Mouse (Mus musculus) adrenal gland, postnatal 14 days (tissue): ENCODE measurements around the gene Nhs. TPM values are rescaled to one million over a fixed set of nuclear protein-coding genes. Genes with fewer than 3 reads are reported as not detected.

Source experiments
- DNase-seq: peaks from one replicate; pipeline ENCODE4 v3.0.0; 2021; ENCODE audit warnings: mixed read lengths
- total RNA-seq: library from RNA; stranded (reverse); gene quantifications from 2 replicates; pipeline ENCODE4 v1.2.3, GENCODE M21; 2021

Gene Nhs
- total RNA-seq, 1 experiment from 2014 or later: 1.3 TPM

DNA sequence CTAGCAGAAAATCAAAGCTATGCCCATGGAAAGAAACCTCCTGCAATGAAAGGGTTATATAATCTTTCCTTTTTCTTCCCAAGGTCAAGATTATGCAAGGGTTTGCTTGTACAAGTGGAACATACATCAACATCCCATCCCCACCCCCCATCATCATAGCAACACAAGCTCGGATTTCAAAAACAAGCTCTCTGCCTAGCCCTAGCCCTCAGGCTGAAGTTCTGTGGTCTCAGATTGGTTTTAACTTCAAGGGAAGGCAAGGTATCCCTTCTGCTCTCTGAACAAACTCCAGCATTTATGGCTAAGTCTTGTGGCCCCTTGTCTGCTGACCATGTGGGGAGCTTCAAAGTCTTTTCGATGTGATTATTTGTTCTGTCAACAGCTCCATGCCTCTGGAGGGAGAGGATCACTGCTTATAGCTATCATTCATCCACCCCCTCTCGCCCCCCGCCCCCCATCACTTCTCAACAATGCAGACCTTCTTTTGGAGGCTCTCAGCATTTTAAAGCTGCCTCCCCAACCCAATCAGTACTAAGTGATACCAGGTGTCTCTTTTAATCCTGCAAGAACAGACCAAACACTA is 216.3 kb downstream of the Nhs start:
- no peak for DNase-seq

DNA sequence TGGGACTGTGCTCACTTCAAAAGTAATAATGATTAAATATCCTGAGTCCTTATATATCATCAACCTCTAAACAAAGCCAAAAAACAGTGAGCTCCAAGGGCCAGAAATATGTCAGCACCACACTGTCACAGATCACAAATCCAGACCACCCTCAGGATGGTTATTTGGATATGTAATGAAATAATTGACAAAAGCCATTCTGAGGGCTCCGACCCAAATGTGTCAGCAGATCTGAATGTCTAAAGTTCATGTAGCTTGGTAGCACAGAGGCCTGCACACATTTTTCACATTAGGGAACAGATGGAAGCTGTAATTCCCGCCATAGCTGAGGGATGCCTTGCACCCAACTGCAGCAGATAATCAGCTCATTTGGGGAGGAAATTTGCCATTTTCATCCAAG is 218.8 kb downstream of the Nhs start:
- no peak for DNase-seq

DNA sequence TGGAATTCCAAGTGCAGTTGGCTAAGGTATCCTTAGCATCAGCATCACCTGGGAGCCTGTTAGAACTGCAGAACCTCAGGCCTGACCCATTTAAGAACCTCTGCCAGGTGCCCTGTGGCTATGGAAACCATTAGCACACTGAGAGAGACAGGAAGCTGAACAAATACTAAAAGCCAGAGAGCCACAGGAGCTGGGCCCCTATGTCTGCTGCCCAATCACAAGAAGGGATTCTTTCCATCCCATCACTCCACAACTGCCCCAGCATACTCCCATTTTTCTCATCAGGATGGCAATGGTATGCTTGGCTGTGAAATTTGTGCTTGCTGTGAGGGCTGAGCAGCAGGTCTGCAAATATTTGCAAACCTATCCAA is 232.9 kb downstream of the Nhs start:
- DNase-seq: no peak

DNA sequence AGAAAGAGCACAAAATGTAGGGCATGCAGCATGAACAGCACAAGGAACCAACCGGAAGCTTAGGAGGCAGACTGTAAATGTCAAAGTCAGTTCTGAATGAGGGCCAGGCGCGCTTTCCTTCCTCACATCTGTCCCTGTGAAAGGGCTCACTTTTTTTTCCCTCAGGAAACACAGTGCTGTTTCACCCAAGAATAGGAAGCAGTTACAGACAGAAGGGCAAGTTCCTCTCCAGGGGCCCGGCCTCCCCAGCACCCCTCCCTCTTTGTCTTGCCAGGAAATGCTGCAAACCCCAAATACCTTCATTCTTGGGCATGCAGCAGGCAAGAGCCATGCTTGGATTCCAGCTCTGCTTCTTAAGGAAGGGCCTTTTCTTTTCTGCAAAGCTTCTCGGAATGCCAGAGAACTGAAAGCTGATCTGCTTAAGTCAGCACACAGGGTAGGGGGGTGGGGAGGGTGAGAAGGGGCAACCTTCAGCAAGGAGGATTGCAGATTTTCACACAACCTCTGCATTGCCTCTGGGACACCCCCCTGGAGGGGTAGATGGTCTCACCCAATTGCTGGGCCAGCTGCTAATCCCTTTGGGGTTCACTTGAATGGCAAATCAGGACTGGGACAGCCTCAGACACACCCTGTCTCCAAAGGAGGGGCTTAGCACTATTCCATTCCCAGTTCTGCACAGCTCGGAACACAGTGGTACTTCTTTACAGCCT is 233.4 kb downstream of the Nhs start:
- DNase-seq: no peak

DNA sequence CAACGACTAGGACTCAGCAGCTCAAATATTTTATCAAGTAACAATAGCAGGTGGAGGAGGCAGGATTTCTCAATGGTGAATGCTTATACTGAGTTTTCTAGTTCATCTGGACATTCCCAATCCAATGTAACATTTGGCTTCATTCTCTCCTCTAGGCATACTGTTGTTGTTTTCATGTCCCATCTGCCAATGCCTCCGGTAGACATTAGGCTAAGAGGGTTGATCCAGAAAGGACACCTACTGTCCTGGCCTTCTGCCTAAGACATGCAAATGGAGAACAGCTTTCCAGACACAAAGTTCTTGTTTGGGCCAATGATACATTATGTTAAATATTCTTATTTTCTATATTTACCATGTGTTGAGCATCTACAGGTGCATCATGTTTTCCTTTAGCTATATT is 236.9 kb downstream of the Nhs start:
- no peak for DNase-seq

DNA sequence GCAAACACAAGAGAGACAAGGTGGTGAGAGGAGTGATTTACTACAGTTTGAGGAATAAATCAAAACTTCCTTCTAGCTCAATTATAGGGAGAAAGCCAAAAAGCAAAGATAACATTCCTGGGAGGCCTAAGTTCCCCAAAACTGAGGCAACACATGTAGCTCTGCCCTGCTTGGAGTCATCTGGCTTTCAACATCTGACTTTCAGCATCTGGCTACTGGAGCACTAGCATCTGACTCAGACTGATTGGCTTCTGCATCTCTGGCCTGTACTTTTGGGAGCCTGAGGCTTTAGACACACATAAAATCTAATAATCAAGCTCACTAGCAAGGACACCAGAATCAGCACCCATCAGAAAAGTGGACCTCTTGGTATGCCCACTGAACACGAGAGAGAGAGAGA is 237.9 kb downstream of the Nhs start:
- DNase-seq: no peak

DNA sequence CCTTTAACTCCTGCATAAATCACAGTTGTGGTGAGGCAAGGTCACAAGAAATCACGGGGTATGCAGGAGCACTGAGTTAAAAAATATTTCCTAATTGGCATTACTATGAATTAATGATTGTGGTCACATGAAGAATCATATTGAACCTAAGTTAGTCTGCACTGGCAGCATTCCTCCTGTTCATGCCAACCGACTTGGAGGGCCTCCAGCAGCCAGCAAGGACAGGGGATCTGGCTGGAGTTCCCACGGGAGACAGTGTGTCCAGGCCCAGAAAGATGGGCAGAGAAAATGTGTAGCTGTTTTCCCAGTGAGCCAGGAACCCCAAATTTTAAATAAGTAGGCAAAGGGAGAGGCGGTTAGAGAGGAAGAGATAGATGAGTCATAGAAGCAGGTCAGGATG is 249.6 kb downstream of the Nhs start:
- peak; percentile 24 for DNase-seq

DNA sequence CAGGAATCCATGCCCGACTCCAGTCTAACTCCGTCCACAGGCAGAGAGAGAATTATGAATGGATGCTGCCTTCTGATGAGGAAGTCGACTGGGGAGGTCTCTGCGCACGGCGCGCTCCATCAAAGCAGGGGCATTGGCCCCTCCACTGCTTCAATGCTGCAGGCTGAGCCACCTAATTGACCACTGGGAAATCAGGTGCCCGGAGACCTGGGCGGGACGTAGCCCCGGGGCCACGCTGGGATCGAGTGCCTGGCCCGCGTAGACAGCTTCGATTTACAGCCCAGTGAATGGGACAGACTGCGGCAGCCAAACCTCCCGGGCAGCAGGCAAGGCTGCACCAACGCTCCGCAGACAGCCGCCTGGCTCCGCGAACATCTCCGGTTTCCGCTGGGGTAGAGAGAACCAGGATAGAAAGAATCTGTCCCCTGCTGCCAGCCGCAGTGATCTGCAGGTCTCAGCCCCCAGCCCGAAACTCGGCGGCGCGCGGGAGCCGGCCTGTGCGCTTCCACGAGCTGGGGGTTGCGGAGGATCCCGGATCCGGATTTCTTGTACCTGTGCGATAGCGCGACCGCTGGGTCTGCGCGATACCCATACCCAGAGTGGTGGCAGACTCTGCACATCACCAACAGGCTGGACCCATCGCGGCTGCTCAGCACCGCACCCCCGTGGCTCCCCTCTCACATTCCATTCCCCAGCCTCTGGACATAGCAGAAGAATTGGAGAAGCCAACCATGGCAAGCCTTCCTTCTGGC is 250.7 kb downstream of the Nhs start:
- DNase-seq: peak; percentile 14

DNA sequence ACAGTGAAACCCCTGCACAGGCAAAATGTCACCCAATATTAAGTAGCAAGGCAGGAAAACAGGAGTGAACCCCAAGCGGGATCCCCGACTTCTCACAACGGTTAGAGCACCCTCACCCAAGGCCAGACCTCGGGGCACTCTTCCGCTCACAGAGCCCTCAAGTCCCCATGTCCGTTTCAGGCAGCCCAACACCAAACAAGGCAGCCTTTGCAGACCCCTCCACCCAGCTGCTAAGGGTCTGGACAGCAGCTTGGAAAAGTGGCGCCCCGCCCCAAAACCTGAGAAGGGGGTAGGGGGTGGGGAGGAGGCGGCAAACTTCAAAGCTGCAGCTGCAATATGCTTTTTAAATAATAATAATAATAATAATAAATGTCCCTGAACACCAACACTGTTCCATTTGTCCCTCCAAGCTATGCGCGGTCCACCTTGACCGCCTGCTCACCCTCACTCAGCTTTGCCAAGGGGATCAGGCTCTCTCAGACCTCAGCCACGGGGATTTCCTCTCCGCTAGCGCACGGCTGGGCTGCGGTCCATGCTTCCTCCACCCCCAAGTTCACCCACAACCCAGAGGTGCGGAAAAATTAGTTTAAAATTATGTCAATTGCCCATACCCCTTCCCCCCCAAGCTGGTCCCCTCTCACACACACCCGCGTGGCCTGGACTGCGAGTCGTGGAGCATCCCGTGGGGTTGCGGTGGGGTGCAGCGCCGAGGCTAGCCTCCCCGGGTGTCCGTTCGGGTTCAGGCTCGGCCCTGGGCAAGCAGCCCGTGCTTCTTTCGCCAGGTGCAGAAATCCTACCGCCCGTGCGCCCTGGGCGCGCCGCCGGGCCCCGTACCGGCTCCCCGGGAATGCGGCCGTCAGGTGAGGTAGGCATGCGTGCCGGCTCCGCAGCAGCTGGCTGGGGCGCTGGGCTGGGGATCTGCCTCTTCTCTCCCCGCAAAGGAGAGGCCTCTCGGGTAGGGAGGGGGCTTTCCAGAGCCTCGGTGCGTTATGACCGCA is 251.6 kb downstream of the Nhs start:
- no peak for DNase-seq

DNA sequence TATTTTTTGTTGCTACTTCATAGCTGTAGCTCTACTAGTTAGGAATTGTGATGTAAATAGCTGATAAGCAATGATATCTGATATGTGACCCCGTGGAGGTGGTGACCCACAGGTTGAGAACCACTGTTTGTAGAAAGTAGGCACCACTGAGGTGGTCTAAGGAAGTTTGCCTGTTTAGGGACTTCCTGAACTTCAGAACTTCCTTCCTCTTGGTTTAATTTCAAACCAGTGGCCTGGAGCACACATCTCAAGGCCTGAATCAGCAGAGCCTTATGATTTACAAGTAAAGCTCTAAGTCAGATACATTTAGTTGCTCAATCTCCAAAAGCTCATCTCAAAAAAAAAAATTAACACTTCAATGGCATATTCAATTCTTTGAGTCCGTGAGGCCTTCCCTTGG is 265.1 kb downstream of the Nhs start:
- no peak for DNase-seq

DNA sequence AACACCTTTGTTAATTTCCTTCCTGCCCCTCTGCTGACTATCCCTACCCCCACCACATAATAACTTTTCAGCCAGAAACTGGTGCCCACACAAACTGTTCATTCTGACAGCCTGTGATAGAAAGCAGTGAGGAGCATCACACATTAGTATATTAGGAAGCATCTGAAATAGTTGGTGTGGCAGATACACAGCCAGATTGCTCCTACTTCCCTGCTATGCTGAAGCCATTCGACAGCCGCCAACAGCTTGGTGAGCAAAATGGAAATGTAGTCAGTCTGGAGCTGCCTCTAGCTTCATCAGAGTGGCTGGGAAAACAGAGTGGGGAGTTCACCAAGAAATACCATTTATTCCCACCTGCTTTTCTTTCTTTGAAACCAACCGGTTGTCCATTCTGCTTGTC is 275.9 kb downstream of the Nhs start:
- DNase-seq: no peak

DNA sequence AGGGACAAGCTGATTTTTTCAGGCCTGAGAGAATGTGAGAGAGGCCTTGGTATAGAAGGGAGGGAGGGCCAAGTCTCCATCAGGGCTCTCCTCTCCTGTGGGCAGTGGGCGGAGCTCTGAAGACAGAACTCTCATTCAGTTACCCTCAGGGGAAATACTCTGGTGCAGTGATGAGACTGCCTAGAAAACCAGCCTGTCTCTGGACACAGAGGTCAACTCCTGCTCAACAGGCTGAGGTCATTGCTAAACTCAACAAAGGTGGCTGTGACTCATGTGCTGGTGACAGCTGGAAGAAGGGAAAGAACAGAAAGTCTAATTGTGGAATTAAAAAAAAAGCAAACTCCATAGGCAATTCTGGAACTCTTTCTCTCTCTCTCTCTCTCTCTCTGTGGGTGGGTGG is 282.4 kb downstream of the Nhs start:
- no peak for DNase-seq

DNA sequence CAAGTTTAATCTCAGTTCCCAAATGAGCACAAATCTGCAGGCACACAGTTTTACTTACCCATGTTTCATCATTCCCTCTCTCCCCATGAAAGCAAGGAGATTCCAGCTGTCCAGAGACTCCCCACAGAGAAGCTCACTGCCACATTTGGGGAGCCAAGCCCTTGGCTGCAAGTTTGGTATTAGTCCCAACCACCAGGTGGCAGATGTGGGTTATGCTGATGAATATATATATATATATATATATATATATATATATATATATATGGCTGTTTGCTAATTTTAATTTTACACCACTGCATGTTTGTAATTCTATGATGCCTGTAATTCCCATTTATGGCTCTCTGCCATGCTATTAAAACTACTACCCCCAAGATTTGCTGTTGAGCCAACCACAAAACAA is 286.0 kb downstream of the Nhs start:
- peak; percentile 28 for DNase-seq

DNA sequence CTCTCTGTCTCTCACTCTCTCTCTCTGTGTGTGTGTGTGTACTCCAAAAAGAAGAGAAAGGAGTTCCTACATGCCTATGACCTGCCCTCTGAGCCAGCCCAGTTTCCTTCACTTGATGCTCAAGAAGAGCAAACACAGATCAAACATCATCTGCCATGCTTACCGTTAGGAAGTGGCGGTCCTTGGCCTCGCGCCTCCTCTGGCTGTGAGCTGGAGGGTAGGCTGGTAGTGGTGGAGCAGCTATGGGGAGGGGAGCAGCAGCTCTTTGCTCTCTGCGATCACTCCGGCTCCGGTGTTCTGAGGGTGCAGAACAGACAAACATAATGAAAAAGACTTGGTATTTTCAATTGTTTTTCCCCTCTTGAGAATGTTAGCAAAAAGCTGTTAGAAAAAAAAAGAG is 288.2 kb downstream of the Nhs start:
- no peak for DNase-seq

DNA sequence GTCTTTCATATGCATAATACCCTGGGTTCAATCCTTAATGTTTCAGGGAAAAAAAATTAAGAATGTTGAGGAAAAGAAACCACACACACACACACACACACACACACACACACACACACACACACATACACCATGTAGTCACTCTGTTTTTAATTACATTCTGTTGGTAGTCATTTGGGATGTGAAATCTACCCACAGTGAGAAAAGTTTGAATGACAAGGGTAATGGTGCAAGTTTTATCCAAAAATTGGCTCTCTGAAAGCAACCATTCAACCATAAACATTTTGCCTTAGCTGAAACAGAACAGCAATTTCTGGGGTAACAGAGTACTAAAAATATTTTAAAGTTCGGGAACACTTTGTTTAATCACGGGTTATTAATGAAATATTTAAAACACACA is 303.9 kb downstream of the Nhs start:
- no peak for DNase-seq

DNA sequence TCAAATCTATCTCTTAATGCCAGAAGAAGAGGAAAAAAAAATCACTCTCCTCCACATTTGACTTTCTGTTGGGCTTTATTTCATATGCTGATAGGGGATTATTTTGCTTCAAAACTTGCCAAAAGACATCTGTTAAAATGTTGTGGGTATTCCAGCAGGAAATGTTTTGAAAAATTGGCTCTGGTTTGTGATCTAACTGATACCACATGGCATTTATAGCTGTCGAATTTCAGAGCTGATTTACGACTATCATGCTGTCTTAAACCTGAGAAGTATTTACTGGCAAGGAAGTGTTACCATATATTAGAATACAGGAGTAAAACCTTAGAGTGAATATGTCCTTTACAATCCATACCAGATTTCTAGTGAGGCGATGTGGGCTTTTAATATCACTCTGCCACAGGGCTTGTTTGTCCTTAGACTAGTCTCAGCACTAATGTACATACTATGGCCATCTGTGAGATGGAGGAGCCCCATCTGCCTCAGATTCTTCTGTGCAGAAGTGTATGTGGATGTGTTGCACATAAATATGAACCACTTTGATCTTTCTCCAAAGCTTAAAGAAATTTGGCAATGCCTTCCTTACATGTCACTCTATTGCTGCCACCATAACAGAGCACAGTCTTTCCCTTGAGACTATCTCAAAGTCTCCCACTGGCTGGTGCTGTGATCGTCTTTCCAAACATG is 305.8 kb downstream of the Nhs start:
- no peak for DNase-seq

DNA sequence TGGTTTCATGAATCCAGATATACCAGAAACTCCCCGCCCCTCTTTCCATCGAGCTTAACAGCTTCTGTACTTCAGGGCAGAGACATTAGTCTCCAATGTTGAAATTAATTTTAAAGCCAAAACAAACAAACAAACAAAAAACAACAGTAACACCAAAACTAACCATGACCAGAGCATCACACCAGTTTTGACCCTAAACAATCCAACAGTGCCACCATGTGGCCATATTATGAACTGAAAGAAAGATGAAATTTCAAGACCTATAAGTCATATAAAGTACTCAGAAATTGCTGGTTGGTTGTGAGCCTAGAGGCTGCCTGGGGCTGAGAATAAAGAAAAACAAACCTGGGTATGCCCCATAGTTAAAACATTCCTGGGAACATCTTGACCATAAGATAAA is 333.3 kb downstream of the Nhs start:
- peak; percentile 27 for DNase-seq

DNA sequence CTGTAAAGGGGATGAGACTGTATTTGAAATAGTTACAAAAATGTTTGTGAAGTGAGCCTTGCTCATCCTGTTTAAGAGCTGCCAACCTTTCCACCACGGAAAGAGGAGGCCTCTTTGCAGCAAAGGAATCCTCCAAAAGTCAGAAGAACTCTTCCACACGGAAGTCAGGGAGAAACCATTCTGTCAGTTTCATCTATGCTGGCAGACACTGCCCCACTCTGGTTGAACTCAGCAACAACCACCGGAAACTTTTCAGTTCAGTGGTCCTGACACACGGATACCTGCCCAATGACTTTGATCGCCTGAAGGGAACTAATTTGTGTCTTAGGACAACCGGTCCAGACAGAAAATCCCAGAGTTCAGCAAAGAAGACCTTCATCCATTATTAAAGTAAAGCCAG is 369.3 kb downstream of the Nhs start:
- DNase-seq: peak; percentile 32
